Mouse (Mus musculus) cerebellum, adult 2 months (tissue): ENCODE data around the gene Nsf.

Source experiments
- CTCF ChIP-seq: fragments of 200-500 bp; IDR thresholded peaks from 2 replicates; pipeline ENCODE4 v1.5.1; 2011; ENCODE audit warnings: low read depth, mild to moderate bottlenecking, control low read depth, low read length, moderate library complexity, borderline replicate concordance; ENCODE audit not compliant: insufficient read depth
- POLR2A ChIP-seq: fragments of 200-500 bp; IDR thresholded peaks from 2 replicates; pipeline ENCODE4 v1.6.1; 2011; ENCODE audit warnings: low read length, control low read depth, borderline replicate concordance; ENCODE audit not compliant: insufficient read depth

DNA sequence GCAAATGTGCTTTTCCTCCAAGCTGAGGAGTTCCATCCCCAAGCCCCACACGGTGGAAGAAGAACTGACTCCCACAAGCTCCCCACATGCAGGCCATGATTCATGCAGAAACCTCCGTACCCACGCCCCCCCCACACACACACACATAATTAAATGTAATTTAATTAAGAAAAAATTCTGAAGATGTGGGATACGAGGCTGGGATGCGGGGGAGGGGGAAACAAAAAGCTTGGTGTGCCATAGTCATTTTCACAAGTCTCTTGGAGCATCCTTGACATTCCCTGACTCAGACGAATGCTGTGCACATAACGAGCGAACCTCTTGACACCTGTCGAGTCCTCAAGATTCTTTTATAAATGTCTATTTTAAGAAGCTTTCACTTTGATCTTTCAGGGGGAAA lies 16.4 kb downstream of the Nsf start:
- TF ChIP-seq POLR2A (no peak), CTCF (no peak)
